Mouse (Mus musculus) forebrain, embryonic 12.5 days (tissue): ENCODE measurements at regions not wholly inside any gene's neighbourhood (a gene's known extent, or its start where the extent isn't known, plus 50 kb on each side); places are given as distances from the start of the nearest gene placed in this dataset.

Experiments
- ATAC-seq: fragments of 200-750 bp; cut with Nextera tagmentation; 2 replicates; pipeline ENCODE4 v1.8.0; 2017; ENCODE audit warnings: moderate TSS enrichment; ENCODE audit not compliant: low FRiP score
- H3K27ac ChIP-seq: fragments of 300-500 bp; sonication (generic); 2 replicates; pipeline ENCODE4 v1.5.1; 2016; ENCODE audit warnings: mild to moderate bottlenecking
- H3K27me3 ChIP-seq: fragments of 300-500 bp; sonication (generic); 2 replicates; pipeline ENCODE4 v1.6.1; 2016; ENCODE audit warnings: mild to moderate bottlenecking
- H3K36me3 ChIP-seq: fragments of 300-500 bp; sonication (generic); replicated peaks from 2 replicates; pipeline ENCODE4 v1.6.1; 2016; ENCODE audit warnings: mild to moderate bottlenecking
- H3K4me1 ChIP-seq: fragments of 300-500 bp; sonication (generic); 2 replicates; pipeline ENCODE4 v1.6.1; 2016
- H3K4me2 ChIP-seq: fragments of 300-500 bp; sonication (generic); 2 replicates; pipeline ENCODE4 v1.6.1; 2016; ENCODE audit warnings: mild to moderate bottlenecking, moderate library complexity
- H3K4me3 ChIP-seq: fragments of 300-500 bp; sonication (generic); replicated peaks from 2 replicates; pipeline ENCODE4 v1.5.1; 2016; ENCODE audit warnings: mild to moderate bottlenecking
- H3K9ac ChIP-seq: fragments of 300-500 bp; sonication (generic); 2 replicates; pipeline ENCODE4 v1.6.1; 2016; ENCODE audit warnings: mild to moderate bottlenecking
- H3K9me3 ChIP-seq: fragments of 300-500 bp; sonication (generic); 2 replicates; pipeline ENCODE4 v1.6.1; 2016
- WGBS: fragments of 180-500 bp; shearing (Covaris S2); methylation state at CpG from one replicate; pipeline ENCODE4 v1.1.7; 2016; 5-methylcytosine and 5-hydroxymethylcytosine counted together

GRCm38 (mm10) chr12:9487674-9488413 is 82.1 kb upstream of the Osr1 start:
- ATAC-seq: no peak
- no peak overlapping the region for H3K4me2 ChIP-seq
- H3K36me3 ChIP-seq: no peaks in the 10 kb centered on the region
- 72% methylated on average over 8 of the region's 8 CpGs for WGBS
- H3K9me3 ChIP-seq: no peaks in the 10 kb centered on the region
- no peak overlapping the region for H3K9ac ChIP-seq
- no peak overlapping the region for H3K27ac ChIP-seq
- H3K4me1 ChIP-seq: no peaks in the 10 kb centered on the region
- H3K27me3 ChIP-seq: no peaks in the 10 kb centered on the region
- H3K4me3 ChIP-seq: no peak overlapping the region

- WGBS: 62% methylated on average over 5 of the region's 5 CpGs
- H3K4me2 ChIP-seq: no peak overlapping the region
- no peaks in the 10 kb centered on the region for H3K27me3 ChIP-seq
- H3K9me3 ChIP-seq: no peaks in the 10 kb centered on the region
- no peak overlapping the region for H3K27ac ChIP-seq
- H3K4me3 ChIP-seq: no peak overlapping the region
- H3K9ac ChIP-seq: no peak overlapping the region
- no peak for ATAC-seq
- H3K4me1 ChIP-seq: no peaks in the 10 kb centered on the region
- H3K36me3 ChIP-seq: no peaks in the 10 kb centered on the region
These were observed 56.0 kb upstream of the Osr1 start for GRCm38 (mm10) chr12:9513926-9514325.

DNA sequence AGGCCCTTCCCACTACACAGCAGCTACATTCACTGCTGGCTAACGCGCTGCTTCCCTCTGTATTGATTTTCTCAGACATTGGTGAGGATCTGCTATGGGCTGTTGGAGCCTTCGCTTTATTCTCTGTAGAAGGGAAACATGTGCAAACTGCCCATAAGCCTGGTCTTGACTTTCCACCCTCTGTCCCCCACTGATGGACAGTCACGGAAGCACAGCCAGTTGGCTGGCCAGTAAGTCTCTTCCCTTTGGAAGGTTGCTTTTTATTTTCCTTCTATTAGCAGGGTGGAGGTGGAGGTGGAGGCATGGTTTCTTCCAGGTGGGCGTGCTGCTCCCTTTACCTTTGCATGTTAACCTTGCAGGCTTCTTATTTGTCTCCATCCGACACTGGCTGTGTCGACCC is 51.1 kb upstream of the Osr1 start:
- Histone ChIP-seq H3K4me3 (no peak overlapping the region), H3K9ac (no peak overlapping the region), H3K27ac (no peak overlapping the region), H3K9me3 (no peaks in the 10 kb centered on the region), H3K4me2 (no peak overlapping the region), H3K27me3 (no peaks in the 10 kb centered on the region), H3K4me1 (no peaks in the 10 kb centered on the region), H3K36me3 (no peaks in the 10 kb centered on the region)
- no peak for ATAC-seq
- WGBS: 88% methylated on average over 7 of the region's 7 CpGs

- H3K27ac ChIP-seq: no peak overlapping the region
- no peak for ATAC-seq
- no peaks in the 10 kb centered on the region for H3K27me3 ChIP-seq
- no peaks in the 10 kb centered on the region for H3K36me3 ChIP-seq
- H3K4me1 ChIP-seq: no peaks in the 10 kb centered on the region
- no peak overlapping the region for H3K4me3 ChIP-seq
- no peak overlapping the region for H3K9ac ChIP-seq
- 81% methylated on average over 3 of the region's 3 CpGs for WGBS
- H3K9me3 ChIP-seq: no peaks in the 10 kb centered on the region
- H3K4me2 ChIP-seq: no peak overlapping the region
These were observed 50.6 kb upstream of the Osr1 start for GRCm38 (mm10) chr12:9519346-9519745.
